Mouse (Mus musculus): ENCODE data around the gene Vsx2.

Gene Vsx2

GRCm38 (mm10) chr12:84569336-84569970 is at the start of gene Vsx2:
Gene Vsx2 (plus strand): TSS chr12:84569762.
- no peak for DNase-seq

GRCm38 (mm10) chr12:84523728-84524127 is 45.8 kb upstream of the Vsx2 start:
- no peak for DNase-seq

GRCm38 (mm10) chr12:84524147-84525050 is 45.2 kb upstream of the Vsx2 start:
- no peak for DNase-seq

GRCm38 (mm10) chr12:84525422-84525821 is 44.1 kb upstream of the Vsx2 start:
- DNase-seq = peak; percentile 10

- DNase-seq = no peak
Observed at GRCm38 (mm10) chr12:84530426-84530825, 39.1 kb upstream of the Vsx2 start.

- no peak for DNase-seq
Observed at GRCm38 (mm10) chr12:84531906-84532829, 37.4 kb upstream of the Vsx2 start.

- no peak for DNase-seq
Observed at GRCm38 (mm10) chr12:84532830-84533199, 36.7 kb upstream of the Vsx2 start.

GRCm38 (mm10) chr12:84533706-84534486 is 35.7 kb upstream of the Vsx2 start:
- no peak for DNase-seq

- DNase-seq = peak; percentile 27
Observed at GRCm38 (mm10) chr12:84539537-84539936, 30.0 kb upstream of the Vsx2 start.

GRCm38 (mm10) chr12:84541391-84541958 is 28.1 kb upstream of the Vsx2 start:
- DNase-seq = no peak

- peak; percentile 46 for DNase-seq
Observed at GRCm38 (mm10) chr12:84546028-84546427, 23.5 kb upstream of the Vsx2 start.

GRCm38 (mm10) chr12:84546577-84547085 is 22.9 kb upstream of the Vsx2 start:
- DNase-seq = no peak

- DNase-seq = no peak
Observed at GRCm38 (mm10) chr12:84548251-84548650, 21.3 kb upstream of the Vsx2 start.

GRCm38 (mm10) chr12:84555218-84555617 is 14.3 kb upstream of the Vsx2 start:
- DNase-seq = no peak

GRCm38 (mm10) chr12:84562558-84562957 is 7.0 kb upstream of the Vsx2 start:
- DNase-seq = no peak

GRCm38 (mm10) chr12:84567576-84567975 is 2.0 kb upstream of the Vsx2 start:
- no peak for DNase-seq

- no peak for DNase-seq
Observed at GRCm38 (mm10) chr12:84569976-84570693, 573 bp downstream of the Vsx2 start.

- DNase-seq = no peak
Observed at GRCm38 (mm10) chr12:84570694-84571415, 1.3 kb downstream of the Vsx2 start.

GRCm38 (mm10) chr12:84571466-84572340 is 2.1 kb downstream of the Vsx2 start:
- peak; percentile 59 for DNase-seq

Measured in thymus, postnatal 25 days (tissue).